Mouse (Mus musculus) liver, embryonic 15.5 days (tissue): ENCODE results near the gene Fbxw5. TPM values are rescaled to one million over a fixed set of nuclear protein-coding genes. Genes with fewer than 3 reads are reported as not detected.
"Not testable (repeated sequence)": the region's sequence is repeated elsewhere in the genome, so short reads cannot be mapped to it uniquely, and the experiment has no call there.

Source experiments
- ATAC-seq: fragments of 200-750 bp; cut with Nextera tagmentation; 2 replicates; pipeline ENCODE4 v1.8.0; 2017; ENCODE audit warnings: moderate number of reproducible peaks, mild to moderate bottlenecking, moderate library complexity; ENCODE audit not compliant: insufficient read depth
- H3K27ac ChIP-seq: fragments of 300-500 bp; sonication (generic); replicated peaks from 2 replicates; pipeline ENCODE4 v1.5.1; 2015; ENCODE audit warnings: mild to moderate bottlenecking, inconsistent platforms
- H3K27me3 ChIP-seq: fragments of 300-500 bp; sonication (generic); 2 replicates; pipeline ENCODE4 v1.6.1; 2015; ENCODE audit warnings: mild to moderate bottlenecking, inconsistent platforms
- H3K36me3 ChIP-seq: fragments of 300-500 bp; sonication (generic); replicated peaks from 2 replicates; pipeline ENCODE4 v1.6.1; 2015; ENCODE audit warnings: moderate library complexity, mild to moderate bottlenecking, inconsistent platforms
- H3K4me1 ChIP-seq: fragments of 300-500 bp; sonication (generic); replicated peaks from 2 replicates; pipeline ENCODE4 v1.6.1; 2015; ENCODE audit warnings: inconsistent platforms
- H3K4me2 ChIP-seq: fragments of 300-500 bp; sonication (generic); 2 replicates; pipeline ENCODE4 v1.6.1; 2015; ENCODE audit warnings: moderate library complexity, mild to moderate bottlenecking, inconsistent platforms
- H3K4me3 ChIP-seq: fragments of 300-500 bp; sonication (generic); replicated peaks from 2 replicates; pipeline ENCODE4 v1.5.1; 2015; ENCODE audit warnings: mild to moderate bottlenecking, inconsistent platforms
- H3K9ac ChIP-seq: fragments of 300-500 bp; sonication (generic); 2 replicates; pipeline ENCODE4 v1.6.1; 2015; ENCODE audit warnings: moderate library complexity, mild to moderate bottlenecking, inconsistent platforms
- H3K9me3 ChIP-seq: fragments of 300-500 bp; sonication (generic); replicated peaks from 2 replicates; pipeline ENCODE4 v1.6.1; 2016; ENCODE audit warnings: inconsistent platforms
- WGBS: fragments of 180-500 bp; shearing (Covaris S2); methylation state at CpG from one replicate; pipeline ENCODE4 v1.1.7; 2015; ENCODE audit warnings: mixed read lengths; ENCODE audit not compliant: insufficient replicate concordance; 5-methylcytosine and 5-hydroxymethylcytosine counted together
- polyA plus RNA-seq: library from polyadenylated mRNA; unstranded; fragments of >200 nt; fragmentation: Nextera tagmentation; extraction: Ambion mirVana; gene quantifications from 2 replicates; pipeline ENCODE4 v1.2.1, GENCODE M21; 2015

Gene Fbxw5
- polyA plus RNA-seq, 1 experiment from 2014 or later = 24.0 TPM

- not testable (repeated sequence) for H3K36me3 ChIP-seq, H3K4me3 ChIP-seq, H3K9me3 ChIP-seq, H3K4me2 ChIP-seq, H3K27ac ChIP-seq, H3K27me3 ChIP-seq, H3K9ac ChIP-seq, ATAC-seq
- peaks cover 15% of the 10 kb centered on the region for H3K4me1 ChIP-seq
- WGBS = 57% methylated on average over 4 of the region's 4 CpGs
Measured at GRCm38 (mm10) chr2:25553171-25553786, 52.7 kb downstream of the Fbxw5 start.

Other genes with a start within 250 kb of the Fbxw5 start
- 11.9 and 12.5 TPM in 2 replicates for gene Tmem203, start 245.3 kb upstream of the Fbxw5 start, polyA plus RNA-seq
- gene Tprn, start 238.1 kb upstream of the Fbxw5 start, polyA plus RNA-seq = 3.9 and 5.4 TPM in 2 replicates
- gene Ssna1, start 228.3 kb upstream of the Fbxw5 start, polyA plus RNA-seq = 116 and 124 TPM in 2 replicates
- gene Anapc2, start 228.3 kb upstream of the Fbxw5 start, polyA plus RNA-seq = 41.7 and 45.0 TPM in 2 replicates
- not detected in 2 replicates for gene Tmem210, start 212.6 kb upstream of the Fbxw5 start, polyA plus RNA-seq
- not detected in 2 replicates for gene Lrrc26, start 210.8 kb upstream of the Fbxw5 start, polyA plus RNA-seq
- gene Grin1, start 181.6 kb upstream of the Fbxw5 start, polyA plus RNA-seq = not detected in 2 replicates
- gene Man1b1, start 168.4 kb upstream of the Fbxw5 start, polyA plus RNA-seq = 15.9 and 17.1 TPM in 2 replicates
- gene Dpp7, start 144.4 kb upstream of the Fbxw5 start, polyA plus RNA-seq = 11.5 and 14.7 TPM in 2 replicates
- gene Uap1l1, start 135.1 kb upstream of the Fbxw5 start, polyA plus RNA-seq = 15.1 and 15.4 TPM in 2 replicates
- gene Sapcd2, start 128.4 kb upstream of the Fbxw5 start, polyA plus RNA-seq = 18.5 and 19.5 TPM in 2 replicates
- gene Entpd2, start 104.9 kb upstream of the Fbxw5 start, polyA plus RNA-seq = 0.58 and 0.71 TPM in 2 replicates
- 4.5 and 6.1 TPM in 2 replicates for gene Npdc1, start 101.4 kb upstream of the Fbxw5 start, polyA plus RNA-seq
- gene Fut7, start 77.5 kb upstream of the Fbxw5 start, polyA plus RNA-seq = 1.2 and 1.7 TPM in 2 replicates
- 1.2 and 1.3 TPM in 2 replicates for gene Abca2, start 72.0 kb upstream of the Fbxw5 start, polyA plus RNA-seq
- 0.38 and 1.0 TPM in 2 replicates for gene Clic3, start 43.9 kb upstream of the Fbxw5 start, polyA plus RNA-seq
- gene Paxx, start 39.7 kb upstream of the Fbxw5 start, polyA plus RNA-seq = 8.3 and 10.6 TPM in 2 replicates
- 0.23 and 0.38 TPM in 2 replicates for gene Ptgds, start 30.7 kb upstream of the Fbxw5 start, polyA plus RNA-seq
- gene Lcn12, start 6.8 kb upstream of the Fbxw5 start, polyA plus RNA-seq = not detected in 2 replicates
- gene C8g, start 969 bp downstream of the Fbxw5 start, polyA plus RNA-seq = 64.9 and 88.1 TPM in 2 replicates
- gene Traf2, start 46.2 kb downstream of the Fbxw5 start, polyA plus RNA-seq = 14.1 and 15.1 TPM in 2 replicates
- 186 and 201 TPM in 2 replicates for gene Edf1, start 57.1 kb downstream of the Fbxw5 start, polyA plus RNA-seq
- gene Mamdc4, start 74.1 kb downstream of the Fbxw5 start, polyA plus RNA-seq = 0.32 and 7.7 TPM in 2 replicates
- gene Phpt1, start 74.5 kb downstream of the Fbxw5 start, polyA plus RNA-seq = 31.2 and 36.3 TPM in 2 replicates
- 0.03 TPM in 1 of 2 replicates, not detected in the other for gene Ajm1, start 81.0 kb downstream of the Fbxw5 start, polyA plus RNA-seq
- 21.7 and 23.5 TPM in 2 replicates for gene Rabl6, start 107.8 kb downstream of the Fbxw5 start, polyA plus RNA-seq
- 0.05 and 0.06 TPM in 2 replicates for gene Ccdc183, start 116.9 kb downstream of the Fbxw5 start, polyA plus RNA-seq
- 8.2 and 9.9 TPM in 2 replicates for gene Tmem141, start 121.3 kb downstream of the Fbxw5 start, polyA plus RNA-seq
- 70.4 and 90.0 TPM in 2 replicates for gene Fcna, start 127.3 kb downstream of the Fbxw5 start, polyA plus RNA-seq
- gene Lcn8, start 152.4 kb downstream of the Fbxw5 start, polyA plus RNA-seq = not detected in 2 replicates
- not detected in 2 replicates for gene Lcn5, start 157.2 kb downstream of the Fbxw5 start, polyA plus RNA-seq
- not detected in 2 replicates for gene Lcn6, start 176.0 kb downstream of the Fbxw5 start, polyA plus RNA-seq
- gene Lcn10, start 182.0 kb downstream of the Fbxw5 start, polyA plus RNA-seq = not detected in 2 replicates
- not detected in 2 replicates for gene Obp2a, start 199.3 kb downstream of the Fbxw5 start, polyA plus RNA-seq
- gene Bmyc, start 206.0 kb downstream of the Fbxw5 start, polyA plus RNA-seq = 7.5 TPM in 2 replicates
- not detected in 2 replicates for gene Obp2b, start 236.3 kb downstream of the Fbxw5 start, polyA plus RNA-seq